Mouse (Mus musculus) heart, postnatal 0 days (tissue): ENCODE data around the gene Nlgn1. TPM values are rescaled to one million over a fixed set of nuclear protein-coding genes. Genes with fewer than 3 reads are reported as not detected.
A peak's percentile ranks its signal among the peaks of the same experiment; 100 is the strongest.

Experiments
- ATAC-seq: fragments of 200-750 bp; cut with Nextera tagmentation; 2 replicates; pipeline ENCODE4 v1.8.0; 2017; ENCODE audit warnings: low read depth, moderate number of reproducible peaks, moderate library complexity; ENCODE audit not compliant: insufficient read depth
- DNase-seq: peaks from one replicate; pipeline ENCODE4 v3.0.0-alpha.2; 2016; ENCODE audit warnings: low spot score
- H3K27ac ChIP-seq: fragments of 300-500 bp; sonication (generic); 2 replicates; pipeline ENCODE4 v1.5.1; 2014; ENCODE audit warnings: low read depth, mild to moderate bottlenecking
- H3K27me3 ChIP-seq: fragments of 300-500 bp; sonication (generic); 2 replicates; pipeline ENCODE4 v1.6.1; 2014; ENCODE audit warnings: low read length, mixed read lengths; ENCODE audit not compliant: control insufficient read depth, insufficient read depth
- H3K36me3 ChIP-seq: fragments of 300-500 bp; sonication (generic); replicated peaks from 2 replicates; pipeline ENCODE4 v1.6.1; 2014; ENCODE audit warnings: low read length, mixed read lengths; ENCODE audit not compliant: control insufficient read depth, insufficient read depth
- H3K4me1 ChIP-seq: fragments of 300-500 bp; sonication (generic); 2 replicates; pipeline ENCODE4 v1.6.1; 2014; ENCODE audit warnings: antibody characterized with exemption; ENCODE audit not compliant: control insufficient read depth, insufficient read depth
- H3K4me2 ChIP-seq: fragments of 300-500 bp; sonication (generic); 2 replicates; pipeline ENCODE4 v1.6.1; 2014; ENCODE audit warnings: low read depth, mild to moderate bottlenecking, low read length, moderate library complexity
- H3K4me3 ChIP-seq: fragments of 300-500 bp; sonication (generic); 2 replicates; pipeline ENCODE4 v1.5.1; 2014; ENCODE audit warnings: low read depth, low read length
- H3K9ac ChIP-seq: fragments of 300-500 bp; sonication (generic); replicated peaks from 2 replicates; pipeline ENCODE4 v1.6.1; 2014; ENCODE audit warnings: low read depth, low read length, mixed read lengths
- H3K9me3 ChIP-seq: fragments of 300-500 bp; sonication (generic); replicated peaks from 2 replicates; pipeline ENCODE4 v1.6.1; 2016; ENCODE audit warnings: low read length; ENCODE audit not compliant: control insufficient read depth
- CTCF ChIP-seq: IDR thresholded peaks from 2 replicates; pipeline ENCODE4 v1.5.1; 2016; ENCODE audit warnings: antibody characterized with exemption, control low read depth, low read depth
- EP300 ChIP-seq: IDR thresholded peaks from 2 replicates; pipeline ENCODE4 v1.6.1; 2016; ENCODE audit warnings: antibody characterized with exemption, low read depth
- WGBS: fragments of 180-500 bp; shearing (Covaris S2); extraction: QIAGEN DNeasy Blood & Tissue Kit; methylation state at CpG from one replicate; pipeline ENCODE4 v1.1.7; 2014; 5-methylcytosine and 5-hydroxymethylcytosine counted together
- polyA plus RNA-seq: library from polyadenylated mRNA; unstranded; fragments of >200 nt; fragmentation: Nextera tagmentation; extraction: Ambion mirVana; gene quantifications from 2 replicates; pipeline ENCODE4 v1.2.1, GENCODE M21; 2015
- total RNA-seq: library from RNA; depleted of rRNA; stranded (reverse); fragments of >200 nt; gene quantifications from 2 replicates; pipeline ENCODE4 v1.2.3, GENCODE M21; 2014; ENCODE audit warnings: low replicate concordance

Gene Nlgn1
- total and polyA plus RNA-seq, 2 experiments from 2014 or later = 0.08 TPM

- WGBS = 76% methylated on average over 2 of the region's 2 CpGs
- no peaks in the 10 kb centered on the region for H3K9me3 ChIP-seq
- DNase-seq (no peak), ATAC-seq (no peak)
- H3K36me3 ChIP-seq = no peaks in the 10 kb centered on the region
- H3K27me3 ChIP-seq = no peaks in the 10 kb centered on the region
- H3K27ac ChIP-seq = no peak overlapping the region
- no peak overlapping the region for H3K9ac ChIP-seq
- H3K4me2 ChIP-seq = no peak overlapping the region
- TF ChIP-seq CTCF = no peak
- no peak for TF ChIP-seq EP300
- no peak overlapping the region for H3K4me3 ChIP-seq
- H3K4me1 ChIP-seq = no peaks in the 10 kb centered on the region
Observed at GRCm38 (mm10) chr3:25683696-25684095, 648.6 kb downstream of the Nlgn1 start.

GRCm38 (mm10) chr3:25679373-25679772, 652.9 kb downstream of the Nlgn1 start:
- DNase-seq (peak; percentile 22), ATAC-seq (peak; percentile 39)
- 50% methylated on average over 2 of the region's 2 CpGs for WGBS
- Histone ChIP-seq H3K4me2 (no peak overlapping the region), H3K27ac (no peak overlapping the region), H3K9me3 (no peaks in the 10 kb centered on the region), H3K4me1 (no peaks in the 10 kb centered on the region), H3K27me3 (no peaks in the 10 kb centered on the region), H3K4me3 (no peak overlapping the region), H3K36me3 (no peaks in the 10 kb centered on the region), H3K9ac (no peak overlapping the region)
- TF ChIP-seq EP300 = no peak; the same call in 1 of the 2 replicates
- TF ChIP-seq CTCF = no peak

- Histone ChIP-seq H3K27me3 (no peaks in the 10 kb centered on the region), H3K9me3 (no peaks in the 10 kb centered on the region), H3K9ac (no peak overlapping the region), H3K36me3 (no peaks in the 10 kb centered on the region), H3K4me1 (no peaks in the 10 kb centered on the region), H3K4me3 (no peak overlapping the region), H3K27ac (no peak overlapping the region), H3K4me2 (no peak overlapping the region)
- 60% methylated on average over 10 of the region's 10 CpGs for WGBS
- ATAC-seq (no peak), DNase-seq (no peak)
- TF ChIP-seq CTCF = no peak
- no peak for TF ChIP-seq EP300
Observed at GRCm38 (mm10) chr3:25675888-25676287, 656.4 kb downstream of the Nlgn1 start.

GRCm38 (mm10) chr3:25675069-25675468, 657.2 kb downstream of the Nlgn1 start:
- 51% methylated on average over 3 of the region's 3 CpGs for WGBS
- Histone ChIP-seq H3K4me3 (no peak overlapping the region), H3K9me3 (no peaks in the 10 kb centered on the region), H3K36me3 (no peaks in the 10 kb centered on the region), H3K27me3 (no peaks in the 10 kb centered on the region), H3K27ac (no peak overlapping the region), H3K4me2 (no peak overlapping the region), H3K4me1 (no peaks in the 10 kb centered on the region), H3K9ac (no peak overlapping the region)
- TF ChIP-seq CTCF (peak; percentile 60), EP300 (no peak)
- DNase-seq (no peak), ATAC-seq (no peak)

GRCm38 (mm10) chr3:25673408-25673807, 658.9 kb downstream of the Nlgn1 start:
- WGBS = 54% methylated on average over 5 of the region's 5 CpGs
- ATAC-seq = no peak
- no peaks in the 10 kb centered on the region for H3K9me3 ChIP-seq

GRCm38 (mm10) chr3:25672779-25673178, 659.5 kb downstream of the Nlgn1 start:
- Histone ChIP-seq H3K9ac (no peak overlapping the region), H3K4me3 (no peak overlapping the region), H3K4me1 (no peaks in the 10 kb centered on the region), H3K27ac (no peak overlapping the region), H3K36me3 (no peaks in the 10 kb centered on the region), H3K4me2 (no peak overlapping the region), H3K9me3 (no peaks in the 10 kb centered on the region), H3K27me3 (no peaks in the 10 kb centered on the region)
- WGBS = 66% methylated on average over 4 of the region's 4 CpGs
- ATAC-seq (no peak), DNase-seq (no peak)
- no peak for TF ChIP-seq EP300
- TF ChIP-seq CTCF = no peak

More at GRCm38 (mm10) chr3:25673408-25673807, 658.9 kb downstream of the Nlgn1 start:
- Histone ChIP-seq H3K36me3 (no peaks in the 10 kb centered on the region), H3K9ac (no peak overlapping the region), H3K4me1 (no peaks in the 10 kb centered on the region), H3K4me3 (no peak overlapping the region), H3K4me2 (no peak overlapping the region), H3K27ac (no peak overlapping the region), H3K27me3 (no peaks in the 10 kb centered on the region)
- TF ChIP-seq CTCF (no peak), EP300 (no peak)
- DNase-seq = no peak
